Mouse (Mus musculus): ENCODE measurements around the gene Spata45. TPM values are rescaled to one million over a fixed set of nuclear protein-coding genes. Genes with fewer than 3 reads are reported as not detected.
"Not testable (repeated sequence)": the region's sequence is repeated elsewhere in the genome, so short reads cannot be mapped to it uniquely, and the experiment has no call there.

The Spata45 gene
- total RNA-seq, 2 experiments from 2014 or later, result not detected

- H3K4me3 ChIP-seq, result peak overlapping the region; percentile 94
- no peak overlapping the region for H3K27ac ChIP-seq
- intact Hi-C loops (cut with DNase I), result no loop called here
- no peak for DNase-seq
- TF ChIP-seq CTCF (IDR thresholded peaks at IDR 0.05), result no peak
Observed at GRCm38 (mm10) chr1:191023140-191023539, 13.3 kb upstream of the Spata45 start.

GRCm38 (mm10) chr1:191023806-191024205 is 12.6 kb upstream of the Spata45 start:
- peak overlapping the region; percentile 94 for H3K4me3 ChIP-seq
- DNase-seq; intact Hi-C loops (cut with DNase I); H3K27ac ChIP-seq: not testable (repeated sequence)

GRCm38 (mm10) chr1:191025016-191026012 is 11.1 kb upstream of the Spata45 start:
- DNase-seq, result peak; percentile 67
- peak overlapping the region; percentile 95 for H3K27ac ChIP-seq
- peak overlapping the region; percentile 94 for H3K4me3 ChIP-seq
- no peak for TF ChIP-seq CTCF (IDR thresholded peaks at IDR 0.05)
- intact Hi-C loops (cut with DNase I), result loop anchor here (1.0 to 2.0 kb wide), 2 partner anchors 21 to 37 kb away; partner anchors contain the start of genes Nsl1 and Tatdn3

- DNase-seq, result peak; percentile 99
- intact Hi-C loops (cut with DNase I), result loop anchor here (1.0 to 2.0 kb wide), 2 partner anchors 20 to 37 kb away; partner anchors contain the start of genes Nsl1 and Tatdn3
- peak within 1 kb of the TSS; percentile 95 for H3K27ac ChIP-seq
- TF ChIP-seq CTCF (IDR thresholded peaks at IDR 0.05), result peak; percentile 27; the same call in 1 of the 2 replicates
- peak within 1 kb of the TSS; percentile 94 for H3K4me3 ChIP-seq
Observed at GRCm38 (mm10) chr1:191026021-191026713, 10.3 kb upstream of the Spata45 start, which contains the start of gene Flvcr1. TSS of gene Flvcr1 (minus strand) at chr1:191026158.

GRCm38 (mm10) chr1:191030182-191030581 is 6.3 kb upstream of the Spata45 start:
- Histone ChIP-seq H3K27ac (no peak overlapping the region), H3K4me3 (no peak overlapping the region)
- intact Hi-C loops (cut with DNase I), result loop anchor here (1.0 kb wide), 1 partner anchor 12 kb away; no protein-coding TSS in a partner anchor
- DNase-seq, result no peak
- no peak for TF ChIP-seq CTCF (IDR thresholded peaks at IDR 0.05)

GRCm38 (mm10) chr1:191030922-191031425 is 5.5 kb upstream of the Spata45 start:
- H3K27ac ChIP-seq, DNase-seq, H3K4me3 ChIP-seq: not testable (repeated sequence)
- intact Hi-C loops (cut with DNase I), result loop anchor here (1.0 kb wide), 1 partner anchor 11 kb away; no protein-coding TSS in a partner anchor

GRCm38 (mm10) chr1:191035649-191036048 is 790 bp upstream of the Spata45 start:
- intact Hi-C loops (cut with DNase I), result no loop called here
- TF ChIP-seq CTCF (IDR thresholded peaks at IDR 0.05), result no peak
- Histone ChIP-seq H3K27ac (no peak overlapping the region), H3K4me3 (no peak overlapping the region)
- no peak for DNase-seq

- H3K4me3 ChIP-seq, result no peak overlapping the region
- no peak for TF ChIP-seq CTCF (IDR thresholded peaks at IDR 0.05)
- no peak for DNase-seq
- no peak overlapping the region for H3K27ac ChIP-seq
- intact Hi-C loops (cut with DNase I), result no loop called here
Observed at GRCm38 (mm10) chr1:191037999-191038398, 1.6 kb downstream of the Spata45 start.

GRCm38 (mm10) chr1:191041352-191041751 is 4.9 kb downstream of the Spata45 start:
- no peak overlapping the region for H3K27ac ChIP-seq
- no peak for DNase-seq
- no peak overlapping the region for H3K4me3 ChIP-seq
- TF ChIP-seq CTCF (IDR thresholded peaks at IDR 0.05), result no peak
- intact Hi-C loops (cut with DNase I), result no loop called here

GRCm38 (mm10) chr1:191042106-191042505 is 5.7 kb downstream of the Spata45 start:
- TF ChIP-seq CTCF (IDR thresholded peaks at IDR 0.05), result no peak
- Histone ChIP-seq H3K27ac (peak overlapping the region; percentile 16; the same call in 1 of the 2 replicates), H3K4me3 (no peak overlapping the region)
- intact Hi-C loops (cut with DNase I), result loop anchor here (1.0 kb wide), 1 partner anchor 12 kb away; no protein-coding TSS in a partner anchor
- DNase-seq, result no peak

- TF ChIP-seq CTCF (IDR thresholded peaks at IDR 0.05), result no peak
- H3K4me3 ChIP-seq, result no peak overlapping the region
- no peak for DNase-seq
- peak overlapping the region; percentile 16; the same call in 1 of the 2 replicates for H3K27ac ChIP-seq
- intact Hi-C loops (cut with DNase I), result loop anchor here (1.0 kb wide), 1 partner anchor 12 kb away; no protein-coding TSS in a partner anchor
Observed at GRCm38 (mm10) chr1:191042688-191043087, 6.2 kb downstream of the Spata45 start.

GRCm38 (mm10) chr1:191045264-191045663 is 8.8 kb downstream of the Spata45 start:
- Histone ChIP-seq H3K4me3 (no peak overlapping the region), H3K27ac (peak overlapping the region; percentile 86)
- intact Hi-C loops (cut with DNase I), result no loop called here
- DNase-seq, result no peak
- TF ChIP-seq CTCF (IDR thresholded peaks at IDR 0.05), result no peak
